Mouse (Mus musculus): ENCODE data around the gene Med20.
"Not testable (repeated sequence)": the region's sequence is repeated elsewhere in the genome, so short reads cannot be mapped to it uniquely, and the experiment has no call there.

Med20 gene

DNA sequence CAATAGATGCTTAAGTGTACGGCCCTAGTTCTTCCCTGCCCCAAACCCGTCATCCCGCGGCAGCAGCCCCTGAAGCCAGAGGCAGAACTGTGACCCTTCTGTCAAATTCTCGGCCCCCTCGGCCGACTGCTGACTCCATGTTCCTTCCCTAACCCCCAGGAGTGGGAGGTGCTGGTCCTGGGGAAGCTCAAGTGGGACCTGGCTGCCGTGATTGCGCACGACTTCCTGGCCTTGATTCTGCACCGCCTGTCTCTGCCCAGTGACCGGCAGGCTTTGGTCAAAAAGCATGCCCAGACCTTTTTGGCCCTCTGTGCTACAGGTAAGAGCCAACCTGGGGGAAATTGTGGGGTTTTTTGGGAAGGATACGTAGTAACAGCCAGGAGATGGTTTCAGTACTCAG, 14.1 kb upstream of the Med20 start:
- no peak for DNase-seq

DNA sequence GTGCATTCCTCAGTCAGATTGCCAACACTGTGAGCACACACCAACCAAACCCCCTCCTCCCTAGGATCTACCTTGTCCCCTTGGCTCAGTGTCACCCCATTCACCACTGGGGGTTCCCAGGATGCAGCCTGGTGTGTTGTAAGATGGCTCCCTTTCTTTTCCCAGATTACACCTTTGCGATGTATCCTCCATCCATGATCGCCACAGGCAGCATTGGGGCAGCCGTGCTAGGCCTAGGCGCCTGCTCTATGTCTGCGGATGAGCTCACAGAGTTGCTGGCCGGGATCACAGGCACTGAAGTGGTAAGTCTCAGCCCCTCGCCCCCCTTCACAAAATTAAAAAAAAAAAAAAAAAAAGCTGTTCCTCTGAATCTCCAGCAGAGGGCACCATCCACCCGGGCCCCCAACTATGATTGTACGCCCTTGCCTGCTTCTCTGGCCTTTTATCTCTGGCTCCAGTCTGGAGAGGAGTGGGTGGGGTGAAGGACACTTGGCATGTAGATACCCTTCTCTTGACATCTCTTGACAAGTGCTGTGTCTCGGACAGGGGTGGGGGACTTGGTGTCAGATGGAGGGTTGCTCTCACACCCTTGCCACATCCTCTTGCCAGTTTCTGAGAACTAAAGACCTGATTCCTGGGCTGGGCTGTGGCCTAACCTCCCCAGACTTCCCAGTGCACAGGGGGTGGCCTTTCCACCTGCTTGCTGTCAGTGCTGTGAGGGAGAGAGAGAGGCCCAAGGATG, 13.4 kb upstream of the Med20 start:
- no peak for DNase-seq

DNA sequence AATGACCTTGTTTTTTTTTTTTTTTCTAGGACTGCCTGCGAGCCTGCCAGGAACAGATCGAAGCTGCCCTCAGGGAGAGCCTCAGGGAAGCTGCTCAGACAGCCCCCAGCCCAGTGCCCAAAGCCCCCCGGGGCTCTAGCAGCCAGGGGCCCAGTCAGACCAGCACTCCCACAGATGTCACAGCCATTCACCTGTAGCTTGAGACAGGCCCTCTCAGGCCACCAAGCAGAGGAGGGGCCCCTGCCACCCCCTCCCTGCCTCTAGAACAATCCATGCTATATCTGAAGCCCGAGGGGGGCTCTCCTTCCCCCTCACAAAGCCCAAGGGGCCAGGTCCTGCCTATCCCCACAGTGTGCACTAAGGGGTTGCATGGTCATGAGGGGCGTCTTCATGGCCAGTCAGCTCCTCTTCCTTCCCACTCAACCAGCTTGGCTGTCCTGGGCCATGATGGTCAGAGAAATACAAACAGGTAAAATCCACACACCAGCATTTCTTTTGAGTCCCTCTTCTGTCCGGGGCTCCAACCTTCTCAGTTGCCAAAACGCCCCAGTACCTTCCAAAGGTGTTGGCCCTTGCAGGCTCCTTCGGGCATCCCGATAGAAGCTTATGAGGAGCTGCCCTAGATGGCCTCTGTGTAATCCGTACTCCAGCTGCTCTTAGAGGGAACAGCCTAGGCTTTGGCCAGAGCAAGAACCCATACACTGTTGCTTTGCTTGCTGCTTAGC, 12.6 kb upstream of the Med20 start:
- not testable (repeated sequence) for DNase-seq

DNA sequence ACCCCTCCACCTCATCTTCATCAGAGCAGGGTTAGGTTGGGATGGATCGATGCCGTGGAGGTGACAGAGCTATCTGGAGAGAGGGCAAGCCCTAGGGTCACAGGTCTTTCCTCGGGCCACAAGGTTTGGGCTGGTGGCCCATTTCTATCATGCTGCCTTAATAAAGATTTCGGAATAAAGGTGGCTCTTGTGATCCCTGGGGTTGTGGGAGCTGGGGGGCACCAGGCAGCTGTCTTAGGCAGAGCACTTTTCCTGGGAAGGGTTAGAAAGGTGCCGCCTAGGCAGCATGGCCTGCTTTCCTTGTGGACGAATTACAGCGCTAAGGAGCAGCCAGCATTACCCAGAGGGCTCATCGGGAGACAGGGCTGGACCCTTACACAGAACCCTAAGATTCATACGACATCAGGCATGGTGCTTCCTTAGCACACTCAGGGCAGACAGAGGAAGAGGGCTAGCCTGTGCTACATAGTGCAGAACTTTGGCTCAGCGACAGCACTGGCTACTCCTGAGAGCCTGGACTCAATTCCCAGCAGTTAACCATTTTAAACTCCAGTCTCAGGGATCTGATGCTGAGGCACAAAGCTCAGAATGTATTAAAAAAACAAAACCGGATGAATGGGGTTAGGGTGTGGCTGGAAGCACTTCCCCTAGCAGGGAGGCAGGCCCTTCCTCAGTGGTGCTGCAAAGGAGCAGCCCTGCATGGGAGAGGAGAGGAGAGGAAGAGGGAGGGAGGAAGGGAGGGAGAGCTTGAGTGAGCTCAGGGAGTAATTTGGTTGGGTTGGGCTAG, 11.7 kb upstream of the Med20 start:
- DNase-seq, result no peak

DNA sequence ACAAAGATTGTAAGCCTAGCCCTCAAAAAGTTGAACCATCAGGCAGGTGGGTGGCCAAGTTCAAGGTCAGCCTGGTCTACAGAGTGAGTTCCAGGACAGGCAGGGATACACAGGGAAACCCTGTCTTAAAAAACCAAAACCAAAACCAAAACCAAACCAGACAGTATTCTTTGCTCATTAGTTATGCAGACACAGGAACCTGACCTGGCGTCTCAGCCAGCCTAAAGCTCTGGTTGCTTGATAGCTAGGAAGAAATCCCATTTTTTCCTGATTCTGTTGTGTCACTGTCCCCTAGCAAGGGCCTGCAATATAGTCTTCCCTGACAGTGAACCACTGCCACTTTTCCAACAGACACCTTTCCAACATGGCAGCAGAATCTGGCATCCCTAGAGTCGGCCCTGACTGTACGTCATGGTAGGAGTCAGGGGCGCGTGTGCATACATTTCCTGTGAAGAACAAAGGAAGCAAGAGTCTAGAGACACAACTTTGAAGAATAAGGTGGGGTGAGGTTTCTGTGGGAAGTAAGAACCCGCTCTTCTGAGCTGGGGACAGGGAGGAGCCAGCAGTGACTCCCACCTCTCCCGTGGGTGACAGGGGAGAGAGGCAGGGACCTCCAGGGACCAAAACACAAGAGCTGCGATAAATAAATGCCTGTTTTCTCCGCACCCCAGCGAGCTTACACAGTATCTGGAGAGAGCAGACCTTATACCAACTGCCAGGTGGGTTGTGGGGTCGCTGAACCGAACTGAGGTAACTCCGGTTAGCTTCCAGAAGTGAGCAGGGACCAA, 10.6 kb upstream of the Med20 start:
- no peak for DNase-seq

DNA sequence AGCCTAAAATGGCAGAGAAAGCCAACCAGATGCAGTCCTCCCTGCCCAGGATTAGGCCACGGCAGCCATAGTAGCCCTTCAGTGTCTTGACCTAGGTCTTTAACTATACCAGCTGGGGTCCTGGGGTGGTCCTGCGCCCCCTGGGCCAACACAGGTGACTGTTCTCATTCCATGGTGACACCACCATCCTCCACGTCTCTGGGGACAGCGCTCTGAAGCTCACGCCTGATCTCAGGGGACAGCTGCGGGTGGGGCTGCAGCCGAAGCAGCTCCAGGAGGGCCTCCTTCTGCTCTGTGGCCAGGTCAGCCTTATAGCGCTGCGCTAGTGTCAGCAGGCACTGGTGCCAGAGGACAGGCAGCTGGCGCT, 10.0 kb upstream of the Med20 start:
- DNase-seq, result no peak

DNA sequence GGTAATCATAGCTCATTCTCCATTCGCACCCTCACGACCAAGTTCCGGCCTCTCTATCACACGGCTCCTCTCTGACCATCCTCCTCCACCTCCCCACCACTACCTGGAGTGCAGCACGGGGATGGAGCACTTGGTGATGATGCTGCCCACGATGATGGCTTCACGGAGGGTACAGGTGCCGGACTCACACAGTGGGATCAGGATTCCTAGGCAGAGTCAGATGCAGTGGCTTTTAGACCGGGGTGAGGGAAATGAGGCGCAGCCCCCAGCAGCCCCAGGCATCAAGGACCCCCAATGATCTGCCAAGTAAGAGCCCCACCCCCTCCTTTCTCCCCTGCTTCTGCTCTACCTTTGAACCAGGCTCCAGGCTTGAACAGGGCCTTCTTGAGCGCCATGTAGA, 9.1 kb upstream of the Med20 start:
- DNase-seq, result no peak

DNA sequence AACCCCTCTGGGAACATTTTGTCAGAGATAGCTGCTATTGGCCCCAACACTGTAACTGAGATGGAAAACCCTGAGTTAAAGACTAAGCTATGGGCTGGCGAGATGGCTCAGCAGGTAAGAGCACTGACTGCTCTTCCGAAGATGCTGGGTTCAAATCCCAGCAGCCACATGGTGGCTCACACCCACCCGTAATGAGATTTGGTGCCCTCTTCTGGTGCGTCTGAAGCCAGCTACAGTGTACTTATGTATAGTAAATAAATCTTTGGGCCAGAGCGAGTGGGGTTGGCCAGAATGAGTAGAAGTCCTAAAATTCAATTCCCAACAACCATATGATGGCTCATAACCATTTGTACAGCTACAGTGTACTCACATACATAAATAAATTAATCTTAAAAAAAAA, 5.2 kb upstream of the Med20 start:
- DNase-seq, result no peak

GRCm38 (mm10) chr17:47609182-47609581, 2.2 kb upstream of the Med20 start:
- no peak for DNase-seq

GRCm38 (mm10) chr17:47611661-47611982, 240 bp downstream of the Med20 start:
- DNase-seq, result no peak

- DNase-seq, result no peak
Observed at GRCm38 (mm10) chr17:47614018-47614417, 2.6 kb downstream of the Med20 start.

DNA sequence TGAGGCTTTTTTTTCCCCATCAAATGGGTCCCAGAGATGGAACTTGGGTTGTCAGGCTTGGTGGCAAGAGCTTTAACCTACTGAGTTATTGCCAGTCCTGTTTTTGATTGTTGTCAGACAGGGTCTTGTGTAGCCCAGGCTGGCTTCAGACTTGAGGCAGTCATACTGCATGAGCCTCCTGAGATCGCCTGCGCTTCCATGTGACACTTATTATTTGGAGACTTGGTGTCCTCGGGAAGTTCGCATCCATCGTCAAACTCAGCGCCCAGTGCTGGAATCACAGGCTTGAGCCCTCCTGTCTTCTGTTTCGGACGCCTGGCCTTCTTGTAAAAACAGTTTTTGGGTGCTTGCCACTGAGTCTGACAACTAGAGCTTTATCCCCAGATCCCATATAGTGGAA, 4.7 kb downstream of the Med20 start:
- no peak for DNase-seq

GRCm38 (mm10) chr17:47616652-47617051, 5.3 kb downstream of the Med20 start:
- DNase-seq, result no peak

DNA sequence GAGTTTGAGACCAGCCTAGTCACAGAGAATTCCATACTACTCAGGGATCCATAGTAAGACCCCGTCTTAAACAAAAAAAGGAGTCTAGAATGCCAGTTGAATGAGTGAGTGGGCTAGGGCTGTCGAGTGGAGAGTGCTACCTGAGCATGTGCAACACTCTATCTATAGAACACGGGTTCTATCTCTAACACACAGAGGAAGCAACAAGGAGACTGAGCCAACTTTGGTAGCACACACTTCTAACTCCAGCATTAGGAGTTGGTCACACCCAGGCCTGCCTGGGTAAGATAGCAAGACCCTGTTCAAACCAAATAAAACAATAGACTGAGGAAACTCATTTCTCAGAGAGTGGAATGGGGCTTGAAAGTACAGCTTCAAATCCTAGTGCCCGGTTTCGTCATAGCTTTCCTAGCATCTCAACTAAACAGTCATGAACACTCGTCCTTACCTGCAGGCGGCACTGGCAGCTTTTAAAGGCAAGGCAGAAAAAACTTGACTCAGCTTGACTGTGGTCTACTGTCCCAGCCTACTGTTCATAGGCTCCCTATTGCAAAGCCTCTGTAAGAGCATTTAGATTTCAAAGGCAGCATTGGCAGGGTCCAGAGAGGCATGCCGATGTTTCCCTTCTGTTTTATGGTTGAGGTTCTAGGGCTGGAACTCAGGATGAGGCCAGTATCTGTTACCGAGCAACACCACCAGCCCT, 6.4 kb downstream of the Med20 start:
- DNase-seq, result no peak

DNA sequence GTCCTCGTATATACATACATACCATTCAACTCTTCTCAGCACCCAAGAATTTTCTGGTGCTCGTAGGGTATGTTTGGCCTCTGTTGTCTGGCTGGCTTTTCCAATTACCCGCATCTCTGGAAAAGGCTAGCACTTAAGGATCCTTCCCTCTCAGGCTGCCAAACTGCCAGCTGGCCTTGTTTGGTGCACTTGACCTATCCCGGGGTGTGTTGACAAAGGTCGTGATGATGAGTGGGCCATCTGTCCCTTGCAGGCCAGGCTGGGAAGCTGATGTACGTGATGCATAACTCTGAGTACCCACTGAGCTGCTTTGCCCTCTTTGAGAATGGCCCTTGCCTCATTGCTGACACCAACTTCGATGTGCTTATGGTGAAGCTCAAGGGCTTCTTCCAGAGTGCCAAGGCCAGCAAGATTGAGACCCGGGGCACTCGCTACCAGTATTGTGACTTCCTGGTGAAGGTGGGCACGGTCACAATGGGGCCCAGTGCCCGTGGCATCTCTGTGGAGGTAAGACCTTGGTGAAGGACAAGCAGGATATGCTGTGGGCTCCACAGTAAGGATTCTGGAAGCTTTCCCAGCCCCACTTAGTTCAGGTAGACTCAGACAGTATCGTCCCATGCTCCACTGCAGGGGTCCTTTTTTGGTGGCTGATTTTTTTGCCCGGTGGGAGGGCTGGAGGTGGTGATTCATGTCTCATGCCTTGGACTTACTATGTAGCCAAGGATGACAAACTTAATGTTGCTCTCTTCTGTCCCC, 7.4 kb downstream of the Med20 start:
- no peak for DNase-seq

GRCm38 (mm10) chr17:47622912-47623554, 11.7 kb downstream of the Med20 start:
- DNase-seq, result no peak

DNA sequence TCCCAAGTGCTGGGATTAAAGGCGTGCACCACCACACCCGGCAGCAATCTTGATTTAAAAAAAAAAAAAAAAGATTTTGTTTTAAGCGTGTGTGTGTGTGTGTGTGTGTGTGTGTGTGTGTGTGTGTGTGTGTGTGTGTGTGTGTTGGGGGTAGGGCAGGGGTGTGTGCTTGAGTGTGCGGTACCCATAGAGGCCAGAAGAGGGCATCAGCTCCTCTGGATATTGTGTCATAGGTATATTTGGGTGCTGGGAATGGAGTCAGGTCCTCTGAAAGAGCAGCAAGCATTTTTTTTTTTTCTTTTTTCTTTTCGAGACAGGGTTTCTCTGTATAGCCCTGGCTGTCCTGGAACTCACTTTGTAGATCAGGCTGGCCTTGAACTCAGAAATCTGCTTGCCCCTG, 13.2 kb downstream of the Med20 start:
- not testable (repeated sequence) for DNase-seq

DNA sequence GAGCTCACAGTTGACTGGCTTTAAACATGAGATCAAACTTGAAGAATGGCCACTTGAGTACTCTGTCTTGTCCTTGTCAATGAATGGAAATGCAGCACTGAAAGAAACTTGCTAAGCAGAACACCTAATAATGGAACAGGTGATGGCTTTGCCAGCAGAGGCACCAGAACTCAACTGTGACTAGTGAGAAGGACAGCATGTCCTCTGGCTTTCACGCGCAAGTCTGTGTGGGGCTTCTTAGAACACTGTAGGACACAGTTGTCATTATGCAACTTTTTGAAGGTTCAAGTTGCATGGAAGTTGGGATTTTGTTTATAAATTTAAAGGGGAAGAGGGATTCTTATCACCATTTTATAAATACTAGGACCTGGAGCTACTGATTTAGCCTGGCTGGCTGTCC, 13.7 kb downstream of the Med20 start:
- DNase-seq, result no peak

GRCm38 (mm10) chr17:47626031-47626430, 14.6 kb downstream of the Med20 start:
- DNase-seq, result no peak

- no peak for DNase-seq
Observed at GRCm38 (mm10) chr17:47627791-47628190, 16.4 kb downstream of the Med20 start.
